Mouse (Mus musculus): ENCODE data around the gene Ubb.
"Not testable (repeated sequence)": the region's sequence is repeated elsewhere in the genome, so short reads cannot be mapped to it uniquely, and the experiment has no call there.

Ubb gene

GRCm38 (mm10) chr11:62550727-62551225 lies at the start of gene Ubb:
TSS of gene Ubb (plus strand) at chr11:62551171.
- peak; percentile 100 for DNase-seq

GRCm38 (mm10) chr11:62507683-62508082 lies 43.3 kb upstream of the Ubb start:
- DNase-seq = no peak

- DNase-seq = not testable (repeated sequence)
These were observed 42.6 kb upstream of the Ubb start for GRCm38 (mm10) chr11:62508365-62508764.

GRCm38 (mm10) chr11:62508816-62509215 lies 42.2 kb upstream of the Ubb start:
- not testable (repeated sequence) for DNase-seq

- no peak for DNase-seq
These were observed 41.4 kb upstream of the Ubb start for GRCm38 (mm10) chr11:62509571-62509970.

- DNase-seq = no peak
These were observed 40.0 kb upstream of the Ubb start for GRCm38 (mm10) chr11:62510956-62511355.

- DNase-seq = peak; percentile 14 to 46
These were observed 39.3 kb upstream of the Ubb start for GRCm38 (mm10) chr11:62511444-62512202.

GRCm38 (mm10) chr11:62512529-62513080 lies 38.4 kb upstream of the Ubb start:
- no peak for DNase-seq

- DNase-seq = no peak
These were observed 37.7 kb upstream of the Ubb start for GRCm38 (mm10) chr11:62513311-62513710.

GRCm38 (mm10) chr11:62518991-62519390 lies 32.0 kb upstream of the Ubb start:
- DNase-seq = no peak

- DNase-seq = no peak
These were observed 28.7 kb upstream of the Ubb start for GRCm38 (mm10) chr11:62522283-62522682.

- DNase-seq = no peak
These were observed 13.9 kb upstream of the Ubb start for GRCm38 (mm10) chr11:62537089-62537488.

GRCm38 (mm10) chr11:62537590-62537989 lies 13.4 kb upstream of the Ubb start:
- no peak for DNase-seq

GRCm38 (mm10) chr11:62538321-62539088 lies 12.5 kb upstream of the Ubb start:
- peak; percentile 59 to 80 for DNase-seq

GRCm38 (mm10) chr11:62539089-62539890 lies 11.7 kb upstream of the Ubb start, which contains the start of gene Cenpv:
TSS of gene Cenpv (minus strand) at chr11:62539261.
- peak; percentile 78 to 86 for DNase-seq

- no peak for DNase-seq
These were observed 10.8 kb upstream of the Ubb start for GRCm38 (mm10) chr11:62540167-62540566.

GRCm38 (mm10) chr11:62540969-62541368 lies 10.0 kb upstream of the Ubb start:
- no peak for DNase-seq

- no peak for DNase-seq
These were observed 9.4 kb upstream of the Ubb start for GRCm38 (mm10) chr11:62541581-62541980.

- no peak for DNase-seq
These were observed 7.0 kb upstream of the Ubb start for GRCm38 (mm10) chr11:62543991-62544390.

- peak; percentile 83 to 89 for DNase-seq
These were observed 1.2 kb upstream of the Ubb start for GRCm38 (mm10) chr11:62549782-62550181.

GRCm38 (mm10) chr11:62550227-62550685 lies 715 bp upstream of the Ubb start:
- DNase-seq = peak; percentile 65 to 78
